Mouse (Mus musculus) brown adipose tissue, adult 24 weeks (tissue): Measurements from ENCODE around the gene Mpeg1. TPM values are rescaled to one million over a fixed set of nuclear protein-coding genes. Genes with fewer than 3 reads are reported as not detected.

ENCODE experiments used
- H3K27ac ChIP-seq: fragments of 200-500 bp; replicated peaks from 2 replicates; pipeline ENCODE4 v1.5.1; 2012; ENCODE audit warnings: low read depth, mild to moderate bottlenecking, low read length
- H3K4me1 ChIP-seq: fragments of 200-500 bp; 2 replicates; pipeline ENCODE4 v1.6.1; 2012; ENCODE audit warnings: low read length, mixed read lengths; ENCODE audit not compliant: control insufficient read depth, insufficient read depth, insufficient read length
- H3K4me3 ChIP-seq: fragments of 200-500 bp; 2 replicates; pipeline ENCODE4 v1.5.1; 2012; ENCODE audit warnings: low read depth, mild to moderate bottlenecking, low read length, moderate library complexity; ENCODE audit not compliant: insufficient read depth
- polyA plus RNA-seq: library from polyadenylated mRNA; stranded (reverse); fragments of >200 nt; gene quantifications from 2 replicates; pipeline ENCODE4 v1.2.4, GENCODE M21; 2012; ENCODE audit not compliant: missing spikeins, insufficient read depth, insufficient read length

Mpeg1 gene
- polyA plus RNA-seq, 1 experiment, result 6.3 TPM

DNA sequence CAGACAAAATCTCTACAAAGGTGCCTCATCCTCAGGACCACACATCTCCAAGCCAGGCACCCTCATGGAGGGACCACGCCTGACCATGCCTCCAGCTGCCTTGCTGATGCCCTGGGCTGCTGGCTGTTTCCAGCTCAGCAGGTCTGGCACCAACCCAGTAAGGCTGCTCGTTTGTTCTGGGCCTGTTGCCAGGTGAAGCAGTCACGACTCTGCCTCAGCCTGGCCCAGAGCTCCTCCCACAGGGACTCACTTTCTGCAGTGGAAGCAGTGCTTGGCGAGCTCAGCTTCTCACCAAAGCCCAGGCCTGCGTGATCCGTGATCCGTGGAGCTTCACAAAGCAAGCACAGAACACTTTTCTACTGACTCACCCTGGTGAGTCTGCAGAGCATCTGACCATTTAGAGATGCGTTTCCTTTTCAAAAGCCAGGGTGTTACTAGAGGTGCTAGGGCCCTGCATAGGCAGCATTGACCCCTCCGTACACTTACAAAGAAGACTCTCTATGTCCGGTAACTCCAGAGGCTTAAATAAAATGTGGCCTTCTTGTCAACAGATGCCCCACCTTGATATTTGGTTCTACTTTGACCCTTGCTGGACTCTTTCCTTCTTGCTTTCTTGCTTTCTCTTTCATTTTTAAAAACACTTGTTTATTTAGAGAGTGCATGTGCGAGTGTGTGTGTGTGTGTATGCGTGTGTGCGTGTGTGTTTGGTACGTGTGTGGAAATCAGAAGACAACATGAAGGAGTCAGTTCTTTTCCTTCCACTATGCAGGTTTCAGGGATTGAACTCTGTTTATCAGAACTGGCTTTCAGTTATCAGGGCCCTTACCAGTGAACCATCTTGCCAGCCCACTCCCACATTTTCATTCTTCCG, 15.0 kb downstream of the Mpeg1 start:
- Histone ChIP-seq H3K27ac (peak overlapping the region; percentile 37), H3K4me1 (peaks cover 11% of the 10 kb centered on the region; the same call in 1 of the 2 replicates), H3K4me3 (0 out of 2 replicates have a peak overlapping the region, but pooled peaks have one; percentile 20)

GRCm38 (mm10) chr19:12476721-12477270, 16.2 kb downstream of the Mpeg1 start:
- H3K27ac ChIP-seq, result no peak overlapping the region
- peaks cover 7% of the 10 kb centered on the region; the same call in 1 of the 2 replicates for H3K4me1 ChIP-seq
- no peak overlapping the region for H3K4me3 ChIP-seq

DNA sequence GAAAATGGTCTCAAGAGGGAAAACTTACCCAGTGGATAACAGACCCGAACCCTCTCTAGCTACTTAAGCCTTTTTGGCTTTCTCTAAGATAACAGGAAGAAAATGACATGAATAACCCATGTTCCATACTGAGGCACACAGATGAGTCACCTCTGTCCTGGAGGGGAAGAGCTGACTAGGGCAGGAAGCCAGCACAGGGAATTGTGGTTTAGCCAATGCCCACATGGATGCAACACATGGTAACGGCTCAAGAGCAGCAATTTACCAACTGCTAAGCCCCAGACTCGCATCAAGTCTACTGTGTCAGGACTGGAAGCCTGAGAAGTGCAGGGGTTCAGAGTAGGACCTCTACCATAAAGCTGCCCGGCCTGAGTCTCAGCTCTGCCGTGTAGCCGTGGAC, 17.8 kb downstream of the Mpeg1 start:
- Histone ChIP-seq H3K4me3 (no peak overlapping the region), H3K4me1 (peaks cover 9% of the 10 kb centered on the region; the same call in 1 of the 2 replicates), H3K27ac (no peak overlapping the region)

DNA sequence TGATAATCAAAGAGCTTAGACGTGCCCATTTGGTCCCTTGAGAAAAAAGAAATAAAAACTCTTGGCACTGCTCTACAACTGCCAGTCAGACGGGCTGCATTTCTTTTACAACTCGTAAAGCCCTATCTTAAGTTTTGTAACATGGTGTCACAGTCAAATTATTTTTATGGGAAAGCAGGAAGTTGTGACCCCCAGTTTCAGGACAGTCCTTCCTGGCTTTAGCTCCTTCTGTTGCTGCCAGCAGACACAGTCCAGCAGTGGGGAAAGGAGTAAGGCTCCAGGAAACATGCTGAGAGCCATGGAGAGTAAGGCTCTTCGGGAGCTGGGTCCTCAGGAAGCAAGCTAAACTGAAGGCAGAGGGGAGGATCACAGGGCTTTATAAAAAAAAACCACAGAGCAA, 23.2 kb downstream of the Mpeg1 start:
- H3K27ac ChIP-seq, result peak overlapping the region; percentile 73
- peaks cover 38% of the 10 kb centered on the region for H3K4me1 ChIP-seq
- H3K4me3 ChIP-seq, result no peak overlapping the region

GRCm38 (mm10) chr19:12484210-12484609, 23.6 kb downstream of the Mpeg1 start:
- Histone ChIP-seq H3K27ac (peak overlapping the region; percentile 73), H3K4me1 (peaks cover 42% of the 10 kb centered on the region), H3K4me3 (no peak overlapping the region)

GRCm38 (mm10) chr19:12485223-12485622, 24.6 kb downstream of the Mpeg1 start:
- Histone ChIP-seq H3K4me3 (no peak overlapping the region), H3K27ac (peak overlapping the region; percentile 12; the same call in 1 of the 2 replicates), H3K4me1 (peaks cover 44% of the 10 kb centered on the region)

DNA sequence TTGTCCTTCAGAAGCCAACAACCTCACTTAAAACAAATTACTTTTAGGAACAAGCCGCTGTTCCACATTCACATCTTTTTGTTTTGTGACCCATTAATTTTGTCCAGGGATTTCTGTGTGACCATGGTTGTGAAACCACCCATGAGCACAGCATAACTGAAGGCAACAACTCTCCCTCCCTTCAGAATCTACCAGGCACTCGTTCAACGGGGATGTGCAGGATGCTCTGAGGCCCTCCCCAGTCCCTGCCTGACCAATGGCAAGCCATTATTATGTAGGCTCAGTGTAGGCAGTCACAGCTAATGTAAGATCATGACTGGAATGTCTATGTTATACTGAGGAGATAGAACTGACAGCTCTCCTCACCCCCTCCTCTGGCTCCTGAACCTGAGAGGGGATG, 25.1 kb downstream of the Mpeg1 start:
- Histone ChIP-seq H3K4me3 (no peak overlapping the region), H3K27ac (0 out of 2 replicates have a peak overlapping the region, but pooled peaks have one; percentile 23), H3K4me1 (peaks cover 44% of the 10 kb centered on the region)

- H3K4me3 ChIP-seq, result no peak overlapping the region
These were observed 26.3 kb downstream of the Mpeg1 start for GRCm38 (mm10) chr19:12486875-12487274.

GRCm38 (mm10) chr19:12487511-12488204, 27.1 kb downstream of the Mpeg1 start:
- Histone ChIP-seq H3K4me3 (no peak overlapping the region), H3K27ac (peak overlapping the region; percentile 79), H3K4me1 (peaks cover 44% of the 10 kb centered on the region)

More at GRCm38 (mm10) chr19:12486875-12487274, 26.3 kb downstream of the Mpeg1 start:
- peak overlapping the region; percentile 79 for H3K27ac ChIP-seq
- H3K4me1 ChIP-seq, result peaks cover 44% of the 10 kb centered on the region

DNA sequence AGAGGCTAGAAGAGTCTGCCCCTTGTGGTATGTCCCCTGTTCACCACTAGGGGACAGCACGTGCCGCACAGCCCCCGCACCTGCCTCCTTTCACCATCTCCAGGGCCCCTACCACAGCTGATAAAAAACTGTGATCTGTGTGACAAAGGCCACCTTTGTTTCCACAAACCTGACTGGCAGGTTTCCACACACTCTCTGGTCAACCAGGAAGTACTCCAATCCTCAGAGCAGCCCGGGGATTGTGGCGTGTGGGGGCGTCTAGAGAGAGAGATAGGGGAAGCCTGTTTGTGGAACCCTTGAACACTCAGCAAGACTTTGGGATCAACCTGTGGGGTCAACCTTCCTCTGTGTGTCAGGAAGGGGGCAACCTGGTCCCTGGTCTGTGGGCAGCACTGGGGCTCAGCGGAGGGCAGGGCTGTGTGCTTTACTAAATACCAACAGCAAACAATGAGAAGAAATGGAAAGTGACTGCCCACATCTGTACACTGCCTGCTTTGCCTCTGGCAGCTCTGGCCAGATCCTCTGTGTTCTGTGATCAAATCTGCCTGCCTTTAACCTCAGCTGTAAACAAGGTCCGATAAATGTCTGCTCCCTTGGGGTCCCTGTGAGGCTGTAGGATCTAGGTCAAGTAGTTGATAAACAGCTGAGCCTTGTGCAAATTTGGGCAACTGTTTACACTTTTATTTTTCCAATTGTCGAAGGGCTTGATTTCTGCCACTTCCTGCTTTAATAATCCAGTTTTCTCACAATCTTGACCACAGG, 27.8 kb downstream of the Mpeg1 start:
- no peak overlapping the region for H3K4me3 ChIP-seq
- peaks cover 41% of the 10 kb centered on the region for H3K4me1 ChIP-seq
- peak overlapping the region; percentile 48 for H3K27ac ChIP-seq

DNA sequence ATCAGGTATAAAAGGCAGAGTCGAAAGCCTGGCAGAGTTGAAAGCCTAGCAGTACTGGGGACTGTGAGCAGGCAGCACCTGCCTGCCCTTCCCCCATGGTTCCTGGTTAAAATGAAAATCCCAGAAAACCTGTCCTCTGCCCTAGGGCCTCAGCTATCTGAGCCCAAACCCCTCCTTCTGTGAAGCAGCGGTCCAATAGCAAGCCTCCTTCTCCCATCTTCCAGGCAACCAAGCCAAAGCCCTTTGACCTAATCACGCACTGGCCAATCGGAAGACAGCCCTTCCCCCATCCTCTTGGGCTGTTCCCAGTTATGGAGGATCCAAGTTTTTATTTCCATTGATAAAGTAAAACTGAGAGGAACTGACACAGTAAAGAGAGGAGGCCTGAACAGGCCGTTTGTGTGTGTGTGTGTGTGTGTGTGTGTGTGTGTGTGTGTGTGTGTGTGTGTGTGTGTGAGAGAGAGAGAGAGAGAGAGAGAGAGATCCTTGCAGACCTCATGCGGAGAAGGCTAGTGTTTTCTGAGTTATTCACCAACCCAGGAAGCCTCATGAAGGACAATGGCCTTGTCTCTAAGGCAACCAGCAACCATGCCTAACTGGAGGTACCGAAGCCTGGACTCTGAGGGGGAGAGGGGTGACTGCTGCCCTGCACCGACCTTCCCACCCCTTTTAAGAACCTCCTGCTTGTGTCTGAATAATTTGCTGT, 28.5 kb downstream of the Mpeg1 start:
- H3K4me3 ChIP-seq, result no peak overlapping the region
- peaks cover 39% of the 10 kb centered on the region for H3K4me1 ChIP-seq
- peak overlapping the region; percentile 48; the same call in 1 of the 2 replicates for H3K27ac ChIP-seq

DNA sequence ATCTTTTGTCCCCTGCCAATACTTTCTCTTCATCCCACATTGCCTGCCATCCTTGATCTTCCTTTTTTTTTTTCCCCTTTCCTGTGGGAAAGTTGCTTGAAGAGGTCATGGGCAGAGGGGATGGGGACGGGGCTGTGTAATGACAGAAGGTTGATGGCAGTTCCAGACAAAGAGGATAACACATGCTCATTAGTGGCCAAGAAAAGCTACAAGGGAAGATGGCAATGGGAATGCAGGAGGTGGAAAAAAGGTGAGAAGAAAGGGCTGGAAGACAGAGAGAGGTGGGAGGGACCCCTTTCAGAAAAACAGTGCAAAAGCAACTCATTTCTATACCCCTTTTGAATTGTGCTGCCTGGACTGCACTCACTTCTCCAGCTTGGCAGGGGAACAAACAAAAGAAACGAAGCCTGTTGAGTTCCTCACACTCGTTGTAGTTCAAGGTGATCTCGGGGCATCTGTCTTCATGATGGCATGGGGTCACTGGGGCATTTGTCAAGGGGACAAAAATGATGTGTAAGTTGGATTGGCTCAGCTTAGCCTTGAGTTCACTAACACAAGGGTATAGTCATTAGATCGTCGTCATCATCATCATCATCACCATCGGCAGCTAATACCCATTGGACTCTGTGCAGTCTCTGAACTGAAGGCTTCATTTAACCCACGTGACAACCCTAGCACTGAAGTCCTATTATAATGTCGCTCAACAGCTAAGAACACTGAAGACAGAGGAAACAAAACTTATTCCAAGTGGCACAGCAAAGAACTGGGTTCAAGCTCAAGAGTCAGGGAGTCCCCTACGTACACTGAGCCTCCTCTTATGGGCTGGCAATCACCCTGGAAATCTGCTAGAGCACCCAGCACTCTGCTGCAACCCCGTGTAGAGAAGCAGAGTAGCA, 29.3 kb downstream of the Mpeg1 start:
- H3K27ac ChIP-seq, result no peak overlapping the region; the same call in 1 of the 2 replicates
- H3K4me1 ChIP-seq, result peaks cover 34% of the 10 kb centered on the region
- H3K4me3 ChIP-seq, result no peak overlapping the region

DNA sequence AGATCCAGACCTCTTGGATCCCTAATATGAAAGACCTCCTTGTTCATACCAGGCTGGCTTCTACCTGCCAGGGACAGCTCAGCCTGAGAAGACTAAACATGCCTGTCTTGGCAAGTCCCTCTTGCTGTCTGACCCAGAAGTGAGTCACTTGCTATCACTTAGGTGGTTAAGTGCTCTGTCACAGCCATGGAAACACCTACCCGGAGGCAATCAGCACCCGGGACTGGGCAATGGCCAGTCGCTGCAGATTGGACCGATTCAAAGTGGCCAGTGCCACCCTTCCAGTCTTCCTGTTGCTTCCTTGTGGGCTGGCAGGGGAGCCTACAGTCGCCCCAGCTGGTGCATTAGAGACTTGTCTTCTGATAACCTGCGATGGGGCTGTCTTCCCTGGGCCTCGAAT, 31.1 kb downstream of the Mpeg1 start:
- H3K4me1 ChIP-seq, result peaks cover 21% of the 10 kb centered on the region
- H3K4me3 ChIP-seq, result no peak overlapping the region
- H3K27ac ChIP-seq, result no peak overlapping the region
